Mouse (Mus musculus) CH12.LX (cell line): ENCODE measurements around the gene Mfsd4a. TPM values are rescaled to one million over a fixed set of nuclear protein-coding genes. Genes with fewer than 3 reads are reported as not detected.

Experiments used
- DNase-seq: peaks from one replicate; pipeline ENCODE4 v3.0.0-alpha.2; 2013; ENCODE audit errors: extremely low read depth
- H3K27ac ChIP-seq: 2 replicates; pipeline ENCODE4 v1.5.1; 2012; ENCODE audit warnings: low read depth, mild to moderate bottlenecking, control low read depth, moderate library complexity; ENCODE audit not compliant: insufficient read depth
- H3K27me3 ChIP-seq: replicated peaks from 2 replicates; pipeline ENCODE3; 2012; ENCODE audit warnings: inconsistent platforms
- H3K36me3 ChIP-seq, 2 experiments: replicated peaks in 1 of 2; 2 replicates each; pipeline versions ENCODE3 to v1.6.1; 2012; ENCODE audit warnings: inconsistent platforms in 1 of 2, low read length in 1 of 2, mild to moderate bottlenecking in 1 of 2, mixed read lengths in 1 of 2, moderate library complexity in 1 of 2; ENCODE audit not compliant: control insufficient read depth in 1 of 2, insufficient read depth in 1 of 2
- H3K4me1 ChIP-seq, 2 experiments: 2 replicates each; pipeline ENCODE4 v1.6.1; 2012; ENCODE audit warnings: inconsistent platforms in 1 of 2, moderate library complexity in 1 of 2; ENCODE audit not compliant: insufficient read depth in 2 of 2, control insufficient read depth in 1 of 2
- H3K4me2 ChIP-seq: 2 replicates; pipeline ENCODE4 v1.6.1; 2012; ENCODE audit warnings: low read depth, mild to moderate bottlenecking, control low read depth; ENCODE audit not compliant: poor library complexity, insufficient read depth, severe bottlenecking
- H3K4me3 ChIP-seq, 3 experiments: fragments of 150-350 bp in 1 of 3; sonication (generic) in 1 of 3; replicated peaks in 1 of 3; 2 replicates each; pipeline versions ENCODE3 to v1.5.1; 2011 to 2012; ENCODE audit warnings: low read depth in 2 of 3, low read length in 2 of 3, mild to moderate bottlenecking in 2 of 3, moderate library complexity in 2 of 3, control low read depth in 1 of 3, improper control_type of control experiment in 1 of 3, inconsistent platforms in 1 of 3, mixed read lengths in 1 of 3; ENCODE audit not compliant: poor library complexity in 1 of 3
- H3K79me2 ChIP-seq: replicated peaks from 2 replicates; pipeline ENCODE4 v1.6.1; 2012; ENCODE audit warnings: mild to moderate bottlenecking, moderate library complexity; ENCODE audit not compliant: control insufficient read depth, poor library complexity, insufficient read depth, severe bottlenecking; ENCODE audit errors: extremely low read depth
- H3K9ac ChIP-seq: 2 replicates; pipeline ENCODE4 v1.6.1; 2012; ENCODE audit warnings: low read depth, mild to moderate bottlenecking, control low read depth, moderate library complexity; ENCODE audit not compliant: insufficient read depth
- H3K9me3 ChIP-seq: replicated peaks from 2 replicates; pipeline ENCODE3; 2012; ENCODE audit warnings: low read length, inconsistent platforms, mixed read lengths
- BHLHE40 ChIP-seq: IDR thresholded peaks from 2 replicates; pipeline ENCODE4 v1.6.1; 2011; ENCODE audit warnings: mild to moderate bottlenecking, low read depth, low read length, improper control_type of control experiment
- CHD1 ChIP-seq: IDR thresholded peaks from 2 replicates; pipeline ENCODE4 v1.6.1; 2012; ENCODE audit warnings: low read depth, low read length, improper control_type of control experiment, inconsistent platforms
- CTCF ChIP-seq, 2 experiments: IDR thresholded peaks in 1 of 2; conservative IDR thresholded peaks in 1 of 2; 2 replicates each; pipeline ENCODE4 v1.5.1; 2011 to 2012; ENCODE audit warnings: low read depth in 2 of 2, low read length in 2 of 2, improper control_type of control experiment in 1 of 2, inconsistent platforms in 1 of 2, mild to moderate bottlenecking in 1 of 2, moderate library complexity in 1 of 2
- E2F4 ChIP-seq: IDR thresholded peaks from 2 replicates; pipeline ENCODE4 v1.6.1; 2011; ENCODE audit warnings: low read depth, low read length, improper control_type of control experiment; ENCODE audit not compliant: insufficient replicate concordance
- EP300 ChIP-seq: IDR thresholded peaks from 2 replicates; pipeline ENCODE4 v1.6.1; 2011; ENCODE audit warnings: low read length, improper control_type of control experiment
- ETS1 ChIP-seq: conservative IDR thresholded peaks from 2 replicates; pipeline ENCODE4 v1.6.1; 2012; ENCODE audit warnings: low read depth, mild to moderate bottlenecking, inconsistent platforms, low read length, improper control_type of control experiment, moderate library complexity
- GABPA ChIP-seq: IDR thresholded peaks from 2 replicates; pipeline ENCODE4 v1.6.1; 2012; ENCODE audit warnings: low read depth, low read length, improper control_type of control experiment, inconsistent platforms; ENCODE audit not compliant: insufficient replicate concordance
- IRF4 ChIP-seq: IDR thresholded peaks from 2 replicates; pipeline ENCODE4 v1.6.1; 2014; ENCODE audit warnings: low read depth, mild to moderate bottlenecking, inconsistent platforms, low read length, improper control_type of control experiment
- JUND ChIP-seq: conservative IDR thresholded peaks from 2 replicates; pipeline ENCODE4 v1.6.1; 2011; ENCODE audit warnings: low read depth, low read length, improper control_type of control experiment
- KAT2A ChIP-seq: IDR thresholded peaks from 2 replicates; pipeline ENCODE4 v1.6.1; 2012; ENCODE audit warnings: low read length, improper control_type of control experiment, inconsistent platforms; ENCODE audit not compliant: insufficient replicate concordance
- MAFK ChIP-seq: IDR thresholded peaks from 2 replicates; pipeline ENCODE4 v1.6.1; 2011; ENCODE audit warnings: low read length, improper control_type of control experiment; ENCODE audit not compliant: insufficient replicate concordance
- MAX ChIP-seq: IDR thresholded peaks from 2 replicates; pipeline ENCODE4 v1.6.1; 2011; ENCODE audit warnings: low read length, improper control_type of control experiment
- MAZ ChIP-seq: IDR thresholded peaks from 2 replicates; pipeline ENCODE4 v1.6.1; 2012; ENCODE audit warnings: low read depth, mild to moderate bottlenecking, inconsistent platforms, low read length, improper control_type of control experiment, moderate library complexity
- MYC ChIP-seq: IDR thresholded peaks from 2 replicates; pipeline ENCODE4 v1.6.1; 2011; ENCODE audit warnings: low read depth, mild to moderate bottlenecking, improper control_type of control experiment, low read length
- NELFE ChIP-seq: IDR thresholded peaks from 2 replicates; pipeline ENCODE4 v1.6.1; 2011; ENCODE audit warnings: low read depth, low read length, improper control_type of control experiment
- PAX5 ChIP-seq: IDR thresholded peaks from 2 replicates; pipeline ENCODE4 v1.6.1; 2012; ENCODE audit warnings: low read length, inconsistent platforms, mixed read lengths
- POLR2A ChIP-seq: IDR thresholded peaks from 2 replicates; pipeline ENCODE4 v1.6.1; 2011; ENCODE audit warnings: low read depth, mild to moderate bottlenecking, improper control_type of control experiment, low read length
- RAD21 ChIP-seq: IDR thresholded peaks from 2 replicates; pipeline ENCODE4 v1.6.1; 2011; ENCODE audit warnings: low read depth, mild to moderate bottlenecking, low read length, improper control_type of control experiment, moderate library complexity
- RCOR1 ChIP-seq: conservative IDR thresholded peaks from 2 replicates; pipeline ENCODE4 v1.6.1; 2012; ENCODE audit warnings: low read depth, mild to moderate bottlenecking, inconsistent platforms, low read length, improper control_type of control experiment
- SIN3A ChIP-seq: IDR thresholded peaks from 2 replicates; pipeline ENCODE4 v1.6.1; 2012; ENCODE audit warnings: low read length, improper control_type of control experiment, inconsistent platforms
- SMC3 ChIP-seq: IDR thresholded peaks from 2 replicates; pipeline ENCODE4 v1.6.1; 2011; ENCODE audit warnings: low read depth, low read length, improper control_type of control experiment
- TBP ChIP-seq: conservative IDR thresholded peaks from 2 replicates; pipeline ENCODE4 v1.6.1; 2011; ENCODE audit warnings: low read depth, low read length, improper control_type of control experiment
- TCF12 ChIP-seq: IDR thresholded peaks from 2 replicates; pipeline ENCODE4 v1.6.1; 2014; ENCODE audit warnings: low read depth, mild to moderate bottlenecking, inconsistent platforms, low read length, improper control_type of control experiment
- UBTF ChIP-seq: IDR thresholded peaks from 2 replicates; pipeline ENCODE4 v1.6.1; 2012; ENCODE audit warnings: low read depth, mild to moderate bottlenecking, inconsistent platforms, low read length, improper control_type of control experiment, moderate library complexity
- USF1 ChIP-seq: IDR thresholded peaks from 2 replicates; pipeline ENCODE4 v1.6.1; 2014; ENCODE audit warnings: low read depth, mild to moderate bottlenecking, inconsistent platforms, low read length, improper control_type of control experiment
- USF2 ChIP-seq: conservative IDR thresholded peaks from 2 replicates; pipeline ENCODE4 v1.6.1; 2011; ENCODE audit warnings: low read depth, low read length, improper control_type of control experiment
- ZC3H11A ChIP-seq: IDR thresholded peaks from 2 replicates; pipeline ENCODE4 v1.6.1; 2012; ENCODE audit warnings: low read depth, mild to moderate bottlenecking, inconsistent platforms, low read length, improper control_type of control experiment
- ZKSCAN1 ChIP-seq: IDR thresholded peaks from 2 replicates; pipeline ENCODE4 v1.6.1; 2012; ENCODE audit warnings: low read depth, inconsistent platforms, low read length, improper control_type of control experiment, borderline replicate concordance
- ZMIZ1 ChIP-seq: IDR thresholded peaks from 2 replicates; pipeline ENCODE4 v1.6.1; 2012; ENCODE audit warnings: low read depth, mild to moderate bottlenecking, inconsistent platforms, low read length, improper control_type of control experiment
- ZNF384 ChIP-seq: IDR thresholded peaks from 2 replicates; pipeline ENCODE4 v1.6.1; 2012; ENCODE audit warnings: low read depth, low read length, improper control_type of control experiment, inconsistent platforms
- dilution Hi-C: fragments of 300-500 bp; cut with MboI; formaldehyde crosslinking; loops from 2 replicates; pipeline ENCODE4 v1.14.3; 2020; ENCODE audit warnings: low sequenced_read_pairs; ENCODE audit not compliant: extremely low pct_unique_long_range_greater_than_20kb, extremely low pct_ligation_motif_present
- in situ Hi-C: fragments of 300-500 bp; cut with MboI; formaldehyde crosslinking; loops from 3 replicates; pipeline ENCODE4 v1.14.3; 2019; ENCODE audit warnings: low sequenced_read_pairs, low pct_ligation_motif_present, low pct_unique_long_range_greater_than_20kb, mixed read lengths
- polyA plus RNA-seq: library from polyadenylated mRNA; unstranded; fragments of >175 nt; gene quantifications from 2 replicates; pipeline ENCODE4 v1.2.1, GENCODE M21; 2012; ENCODE audit warnings: low read depth; ENCODE audit not compliant: insufficient read length
- total RNA-seq, 2 experiments: library from RNA; depleted of rRNA; stranded (reverse); fragments of 300-350 nt in 1 of 2; fragments of >200 nt in 1 of 2; gene quantifications; 2 replicates each; pipeline ENCODE4 v1.2.3; 2012 to 2014

Gene Mfsd4a
- total and polyA plus RNA-seq, 3 experiments, result 1.4 to 11.8 (median 5.2) TPM

DNA sequence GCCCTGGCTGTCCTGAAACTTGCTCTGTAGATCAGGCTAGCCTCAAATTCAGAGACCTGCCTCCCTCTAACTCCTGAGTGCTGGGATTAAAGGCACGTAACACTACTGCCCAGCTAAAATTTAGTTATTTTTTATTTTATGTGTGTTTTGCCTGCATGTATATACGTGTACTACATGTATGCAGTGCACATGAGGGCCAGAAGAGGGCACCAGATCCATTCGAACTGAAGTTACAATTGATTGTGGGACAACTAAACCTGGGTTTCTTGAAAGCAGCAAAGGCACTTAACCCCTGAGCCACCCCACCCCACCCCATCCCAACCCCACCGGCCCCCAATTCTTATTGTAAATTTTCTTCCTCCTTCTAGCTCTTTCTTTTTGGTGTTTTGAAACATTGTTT, 72.8 kb downstream of the Mfsd4a start:
- peaks cover 7 to 19% of the 10 kb centered on the region in 2 experiments for H3K4me1 ChIP-seq
- no peaks in the 10 kb centered on the region for H3K36me3 ChIP-seq
- no peaks in the 10 kb centered on the region for H3K27me3 ChIP-seq
- no peak overlapping the region for H3K27ac ChIP-seq
- peak; percentile 82 for TF ChIP-seq SMC3
- TF ChIP-seq CTCF (conservative IDR thresholded peaks at IDR 0.05 in 1 of 2, IDR thresholded peaks at IDR 0.05 in 1 of 2; ENCODE audit: low read depth in 2 of 2, low read length in 2 of 2), result peak; percentile 42 to 81; a peak in 3 of 4 replicates
- TF ChIP-seq ZC3H11A, result peak; percentile 75
- peak; percentile 80 for TF ChIP-seq RAD21
- 0 out of 2 replicates have a peak, but pooled peaks have one; percentile 21 for TF ChIP-seq MYC
- no peak for TF ChIP-seq KAT2A
- TF ChIP-seq, all 38 proteins: peak for 5
- no peak overlapping the region for H3K9ac ChIP-seq
- dilution Hi-C loops, result no loop called here
- H3K9me3 ChIP-seq, result peaks cover 9% of the 10 kb centered on the region
- H3K4me3 ChIP-seq, result no peak overlapping the region
- peak; percentile 70 for DNase-seq
- in situ Hi-C loops, result no loop called here
- no peak overlapping the region for H3K4me2 ChIP-seq
- no peaks in the 10 kb centered on the region for H3K79me2 ChIP-seq

DNA sequence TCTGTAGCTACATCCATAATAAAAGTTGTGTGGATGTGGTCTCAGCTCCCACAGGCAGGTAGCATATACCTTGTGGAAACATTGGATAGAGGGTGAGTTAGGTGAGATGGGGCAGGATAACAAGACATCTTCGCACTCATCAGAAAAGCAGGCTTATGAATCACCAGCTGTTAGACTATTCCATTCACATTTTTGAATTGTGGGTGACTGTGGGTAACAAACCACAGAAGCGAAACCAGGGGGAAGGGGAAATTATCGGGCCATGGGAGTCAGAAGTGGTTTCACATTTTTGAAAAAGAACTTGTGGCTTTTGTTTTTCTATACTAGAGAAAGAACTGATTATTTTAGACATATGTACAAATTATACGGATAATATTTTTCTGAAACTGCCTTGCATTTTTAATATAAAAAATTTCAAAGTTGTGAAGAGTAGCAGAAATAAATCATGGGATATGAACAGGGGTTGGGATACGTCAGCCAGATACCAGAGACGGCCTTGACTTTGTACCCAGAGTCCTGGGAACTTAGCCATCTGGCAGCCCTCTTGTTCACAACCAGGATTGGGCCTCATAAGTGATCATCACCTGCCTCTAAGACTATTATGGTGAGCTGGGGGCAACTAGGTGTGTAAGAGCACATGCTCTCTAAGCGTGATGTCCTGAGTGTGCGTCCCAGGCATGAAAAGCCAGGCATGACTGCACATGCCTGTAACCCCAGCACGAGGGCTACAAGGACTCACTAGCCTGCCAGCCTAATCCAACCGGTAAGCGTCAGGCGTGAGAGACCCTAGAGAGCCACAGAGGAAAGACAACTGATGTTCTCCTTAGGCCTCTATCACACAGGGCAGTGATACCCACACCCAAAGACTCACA, 74.5 kb downstream of the Mfsd4a start:
- dilution Hi-C loops, result no loop called here
- Histone ChIP-seq H3K79me2 (no peaks in the 10 kb centered on the region), H3K4me3 (no peak overlapping the region), H3K9me3 (peaks cover 5% of the 10 kb centered on the region), H3K4me1 (peaks cover 7 to 19% of the 10 kb centered on the region in 2 experiments), H3K27ac (no peak overlapping the region), H3K4me2 (no peak overlapping the region), H3K36me3 (no peaks in the 10 kb centered on the region), H3K27me3 (no peaks in the 10 kb centered on the region), H3K9ac (no peak overlapping the region)
- DNase-seq, result peak; percentile 43
- in situ Hi-C loops, result no loop called here
- peak; percentile 52 for TF ChIP-seq ETS1
- TF ChIP-seq GABPA, result no peak
- TF ChIP-seq CHD1, result no peak
- TF ChIP-seq BHLHE40, result peak; percentile 82
- no peak for TF ChIP-seq ZMIZ1
- peak; percentile 81 for TF ChIP-seq MAX
- no peak for TF ChIP-seq ZC3H11A
- no peak for TF ChIP-seq UBTF
- no peak for TF ChIP-seq SMC3
- no peak for TF ChIP-seq POLR2A
- TF ChIP-seq TCF12, result no peak
- TF ChIP-seq EP300, result peak; percentile 23
- TF ChIP-seq NELFE, result no peak
- no peak for TF ChIP-seq USF1
- TF ChIP-seq RCOR1, result no peak
- TF ChIP-seq KAT2A, result no peak
- peak; percentile 53 for TF ChIP-seq MYC
- TF ChIP-seq ZKSCAN1, result no peak
- peak; percentile 23; the same call in 1 of the 2 replicates for TF ChIP-seq IRF4
- no peak for TF ChIP-seq ZNF384
- TF ChIP-seq RAD21, result no peak
- TF ChIP-seq JUND, result no peak
- TF ChIP-seq MAFK, result no peak
- TF ChIP-seq PAX5, result no peak
- TF ChIP-seq E2F4, result no peak
- no peak for TF ChIP-seq TBP
- no peak for TF ChIP-seq USF2
- TF ChIP-seq MAZ, result no peak
- no peak for TF ChIP-seq CTCF (conservative IDR thresholded peaks at IDR 0.05 in 1 of 2, IDR thresholded peaks at IDR 0.05 in 1 of 2; ENCODE audit: low read depth in 2 of 2, low read length in 2 of 2)
- peak; percentile 47; the same call in 1 of the 2 replicates for TF ChIP-seq SIN3A
